Mouse (Mus musculus) midbrain, embryonic 14.5 days (tissue): Measurements from ENCODE around the gene Pcare. TPM values are rescaled to one million over a fixed set of nuclear protein-coding genes. Genes with fewer than 3 reads are reported as not detected.

Source experiments
- ATAC-seq: fragments of 200-750 bp; cut with Nextera tagmentation; 2 replicates; pipeline ENCODE4 v1.8.0; 2017; ENCODE audit warnings: moderate number of reproducible peaks, moderate library complexity; ENCODE audit not compliant: low FRiP score, low TSS enrichment
- DNase-seq: peaks from one replicate; pipeline ENCODE4 v3.0.0-alpha.2; 2015
- H3K27ac ChIP-seq: fragments of 300-500 bp; sonication (generic); replicated peaks from 2 replicates; pipeline ENCODE4 v1.5.1; 2014; ENCODE audit warnings: mild to moderate bottlenecking, low read depth, low read length, moderate library complexity
- H3K27me3 ChIP-seq: fragments of 300-500 bp; sonication (generic); 2 replicates; pipeline ENCODE4 v1.6.1; 2014; ENCODE audit warnings: low read length, control low read depth, mixed read lengths; ENCODE audit not compliant: control insufficient read depth, insufficient read depth
- H3K36me3 ChIP-seq: fragments of 300-500 bp; sonication (generic); 2 replicates; pipeline ENCODE4 v1.6.1; 2014; ENCODE audit warnings: low read length, control low read depth; ENCODE audit not compliant: control insufficient read depth, insufficient read depth
- H3K4me1 ChIP-seq: fragments of 300-500 bp; sonication (generic); 2 replicates; pipeline ENCODE4 v1.6.1; 2014; ENCODE audit warnings: mild to moderate bottlenecking, antibody characterized with exemption, low read length, control low read depth; ENCODE audit not compliant: control insufficient read depth, insufficient read depth
- H3K4me2 ChIP-seq: fragments of 300-500 bp; sonication (generic); 2 replicates; pipeline ENCODE4 v1.6.1; 2014; ENCODE audit warnings: mild to moderate bottlenecking, low read length, moderate library complexity
- H3K4me3 ChIP-seq: fragments of 300-500 bp; sonication (generic); replicated peaks from 2 replicates; pipeline ENCODE4 v1.5.1; 2014; ENCODE audit warnings: low read depth, low read length
- H3K9ac ChIP-seq: fragments of 300-500 bp; sonication (generic); replicated peaks from 2 replicates; pipeline ENCODE4 v1.6.1; 2014; ENCODE audit warnings: mild to moderate bottlenecking, low read length, moderate library complexity
- H3K9me3 ChIP-seq: fragments of 300-500 bp; sonication (generic); 2 replicates; pipeline ENCODE4 v1.6.1; 2016; ENCODE audit warnings: low read length, control low read depth, mixed read lengths; ENCODE audit not compliant: control insufficient read depth
- WGBS: fragments of 180-500 bp; shearing (Covaris S2); extraction: QIAGEN DNeasy Blood & Tissue Kit; methylation state at CpG from one replicate; pipeline ENCODE4 v1.1.7; 2014; 5-methylcytosine and 5-hydroxymethylcytosine counted together
- polyA plus RNA-seq: library from polyadenylated mRNA; unstranded; fragments of >200 nt; fragmentation: Nextera tagmentation; extraction: Ambion mirVana; gene quantifications from 2 replicates; pipeline ENCODE4 v1.2.1, GENCODE M21; 2014

Gene Pcare
- not detected in 2 replicates for polyA plus RNA-seq

DNA sequence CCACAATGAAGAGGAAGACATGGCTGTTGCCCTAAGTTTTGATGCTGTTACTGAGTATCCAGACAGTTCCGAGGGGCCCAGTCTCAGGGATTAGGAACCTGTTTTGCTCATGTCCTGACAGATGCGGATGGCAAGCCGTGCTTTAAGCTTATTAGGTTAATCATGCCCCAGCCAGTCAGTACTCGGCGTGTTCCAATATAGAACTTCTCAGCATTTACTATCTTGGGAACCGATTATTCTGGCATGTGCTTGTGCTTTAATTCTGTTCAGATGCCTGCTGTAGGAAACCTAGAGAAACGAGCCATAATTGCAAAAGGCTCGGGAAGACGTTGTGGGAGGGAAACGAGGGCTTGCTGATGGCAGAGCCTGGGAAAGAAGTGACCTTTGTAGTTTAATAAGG lies at the start of gene Pcare:
Gene Pcare, minus strand, starts transcription at position 64 of the 400 bp plus-strand sequence.
- Histone ChIP-seq H3K9me3 (no peaks in the 10 kb centered on the region), H3K4me3 (no peak within 1 kb of the TSS), H3K9ac (no peak within 1 kb of the TSS), H3K4me1 (no peaks in the 10 kb centered on the region), H3K27ac (no peak within 1 kb of the TSS), H3K36me3 (no peaks in the 10 kb centered on the region), H3K27me3 (no peaks in the 10 kb centered on the region), H3K4me2 (no peak within 1 kb of the TSS)
- ATAC-seq (no peak), DNase-seq (no peak)
- 66% methylated on average over 10 of the region's 10 CpGs for WGBS

DNA sequence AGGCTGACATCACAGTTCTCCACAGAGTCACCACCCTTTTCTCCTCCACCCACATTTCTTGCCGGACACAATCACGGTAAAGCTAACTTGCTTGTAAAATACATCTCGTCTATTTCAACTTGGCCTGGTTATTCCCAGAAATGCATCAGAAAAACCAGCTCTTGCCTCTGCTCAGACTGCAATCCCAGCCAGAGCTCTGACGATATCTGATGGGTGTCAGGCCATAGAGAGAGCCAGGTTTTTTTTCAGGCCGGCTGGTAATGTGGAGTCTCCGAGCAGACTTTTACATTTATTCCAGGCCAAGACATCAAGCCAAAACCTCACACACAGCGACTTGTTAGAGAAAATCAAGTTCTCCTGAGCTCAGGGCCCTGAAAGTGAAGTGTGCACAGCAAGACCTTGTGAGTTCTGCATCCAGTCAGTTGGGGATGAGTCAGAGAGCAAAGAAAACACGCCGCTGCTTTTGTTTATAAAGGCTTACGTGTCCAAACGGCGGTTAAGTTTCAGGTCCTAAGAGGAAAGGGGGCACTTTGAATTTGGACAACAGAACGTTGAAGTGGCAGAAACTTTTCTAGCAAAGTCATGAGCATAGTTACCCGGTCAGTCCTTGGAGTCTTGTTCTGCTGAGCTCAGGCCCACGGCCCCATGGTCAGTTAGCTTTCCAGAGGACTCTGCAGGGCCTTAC lies 43.0 kb upstream of the Pcare start:
- Histone ChIP-seq H3K4me2 (no peak overlapping the region), H3K27me3 (no peaks in the 10 kb centered on the region), H3K9ac (no peak overlapping the region), H3K4me1 (no peaks in the 10 kb centered on the region), H3K36me3 (peaks cover 22% of the 10 kb centered on the region), H3K4me3 (no peak overlapping the region), H3K27ac (no peak overlapping the region), H3K9me3 (no peaks in the 10 kb centered on the region)
- no peak for DNase-seq
- 92% methylated on average over 15 of the region's 15 CpGs for WGBS
- no peak for ATAC-seq

DNA sequence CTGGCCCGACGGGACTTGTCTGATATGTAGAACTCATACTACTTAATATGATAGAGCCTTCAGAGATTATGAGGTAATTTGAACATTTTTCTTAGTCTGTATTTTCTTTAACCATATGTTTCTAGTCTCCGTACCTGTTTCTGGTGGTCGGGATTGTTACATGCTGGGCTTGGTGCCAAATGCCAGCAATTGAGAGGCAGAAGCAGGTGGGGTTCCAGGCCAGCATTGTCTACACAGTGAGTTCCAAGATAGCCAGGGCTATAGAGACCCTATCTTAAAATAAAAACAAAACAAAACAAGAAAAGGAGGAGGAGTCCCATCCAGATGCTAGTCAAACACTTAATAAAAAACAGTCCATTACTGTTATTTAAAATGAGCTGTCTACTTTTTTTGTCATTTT lies 38.9 kb upstream of the Pcare start:
- ATAC-seq (no peak), DNase-seq (no peak)
- whole genome bisulfite sequencing, result 91% methylated on average over 4 of the region's 4 CpGs
- Histone ChIP-seq H3K27ac (no peak overlapping the region), H3K36me3 (peaks cover 21% of the 10 kb centered on the region), H3K4me1 (no peaks in the 10 kb centered on the region), H3K9ac (no peak overlapping the region), H3K27me3 (no peaks in the 10 kb centered on the region), H3K4me3 (no peak overlapping the region), H3K9me3 (no peaks in the 10 kb centered on the region), H3K4me2 (no peak overlapping the region)

DNA sequence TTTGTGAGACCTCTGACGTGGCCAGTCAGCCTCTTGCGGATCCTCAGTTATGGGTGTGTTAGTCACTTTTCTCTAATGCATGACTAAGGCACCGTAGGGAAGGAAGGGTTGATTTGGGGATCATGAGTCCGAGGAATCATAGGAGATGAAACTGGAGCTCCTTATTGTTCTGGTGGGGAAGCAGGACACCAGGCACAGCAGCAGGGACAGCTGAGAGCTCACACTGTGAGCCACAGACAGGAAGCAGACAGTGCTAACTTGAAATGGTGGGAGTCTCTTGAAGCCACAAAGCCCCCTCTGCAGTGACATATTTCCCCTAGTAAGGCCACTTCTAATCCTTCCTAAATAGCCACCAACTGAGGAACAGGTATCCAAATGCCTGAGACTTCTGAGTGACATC lies 38.4 kb upstream of the Pcare start:
- 92% methylated on average over 4 of the region's 4 CpGs for WGBS
- no peak overlapping the region for H3K4me3 ChIP-seq

DNA sequence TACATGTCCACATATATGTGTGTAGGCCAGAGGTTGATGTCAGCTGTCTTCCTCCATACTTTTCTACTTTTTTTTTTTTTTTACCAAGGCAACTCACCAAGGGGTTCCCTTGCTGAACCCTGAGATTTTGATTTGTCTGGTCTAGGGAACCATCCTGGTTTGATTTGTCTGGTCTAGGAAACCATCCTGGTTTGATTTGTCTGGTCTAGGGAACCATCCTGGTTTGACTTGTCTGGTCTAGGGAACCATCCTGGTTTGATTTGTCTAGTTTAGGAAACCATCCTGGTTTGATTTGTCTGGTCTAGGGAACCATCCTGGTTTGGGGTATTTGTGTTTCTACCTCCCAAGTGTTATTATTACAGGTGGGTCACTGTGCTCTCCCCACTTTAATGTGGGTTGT lies 33.8 kb upstream of the Pcare start:
- Histone ChIP-seq H3K27ac (no peak overlapping the region), H3K4me2 (no peak overlapping the region), H3K36me3 (peaks cover 8% of the 10 kb centered on the region; the same call in 1 of the 2 replicates), H3K4me3 (no peak overlapping the region), H3K4me1 (peaks cover 20% of the 10 kb centered on the region), H3K9me3 (no peaks in the 10 kb centered on the region), H3K9ac (no peak overlapping the region), H3K27me3 (no peaks in the 10 kb centered on the region)
- DNase-seq, result no peak
- no peak for ATAC-seq

More for the DNA sequence above, 38.4 kb upstream of the Pcare start:
- H3K4me1 ChIP-seq, result no peaks in the 10 kb centered on the region
- H3K9ac ChIP-seq, result no peak overlapping the region
- H3K27ac ChIP-seq, result no peak overlapping the region
- no peaks in the 10 kb centered on the region for H3K9me3 ChIP-seq
- H3K36me3 ChIP-seq, result peaks cover 21% of the 10 kb centered on the region
- DNase-seq, result no peak
- ATAC-seq, result no peak
- H3K4me2 ChIP-seq, result no peak overlapping the region
- no peaks in the 10 kb centered on the region for H3K27me3 ChIP-seq

DNA sequence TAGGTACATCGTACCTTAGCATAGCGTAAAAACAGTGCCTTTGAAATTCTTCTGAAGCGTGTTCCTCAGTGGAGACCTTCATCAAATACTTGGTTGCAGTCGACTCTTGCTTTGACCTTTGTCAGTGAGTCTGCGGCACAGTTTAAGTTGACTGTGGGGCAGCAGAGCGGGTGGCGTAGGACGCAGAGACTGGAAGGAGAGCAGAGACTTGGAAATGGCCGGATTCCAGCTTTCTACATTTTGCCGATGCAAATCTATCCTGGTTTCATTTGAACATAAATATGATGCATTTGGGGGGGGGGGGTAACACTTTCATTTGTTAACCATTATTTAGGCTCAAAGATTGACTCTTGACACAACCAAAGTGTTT lies 30.7 kb upstream of the Pcare start:
- H3K27me3 ChIP-seq, result no peaks in the 10 kb centered on the region
- H3K9ac ChIP-seq, result peak overlapping the region; percentile 84
- 0 out of 2 replicates have a peak, but pooled peaks cover 5% of the 10 kb centered on the region for H3K9me3 ChIP-seq
- 3% methylated on average over 10 of the region's 10 CpGs for WGBS
- ATAC-seq (no peak), DNase-seq (no peak)
- no peaks in the 10 kb centered on the region for H3K36me3 ChIP-seq
- H3K27ac ChIP-seq, result peak overlapping the region; percentile 75; the same call in 1 of the 2 replicates
- peak overlapping the region; percentile 86 for H3K4me2 ChIP-seq
- peaks cover 20% of the 10 kb centered on the region for H3K4me1 ChIP-seq
- H3K4me3 ChIP-seq, result peak overlapping the region; percentile 77

DNA sequence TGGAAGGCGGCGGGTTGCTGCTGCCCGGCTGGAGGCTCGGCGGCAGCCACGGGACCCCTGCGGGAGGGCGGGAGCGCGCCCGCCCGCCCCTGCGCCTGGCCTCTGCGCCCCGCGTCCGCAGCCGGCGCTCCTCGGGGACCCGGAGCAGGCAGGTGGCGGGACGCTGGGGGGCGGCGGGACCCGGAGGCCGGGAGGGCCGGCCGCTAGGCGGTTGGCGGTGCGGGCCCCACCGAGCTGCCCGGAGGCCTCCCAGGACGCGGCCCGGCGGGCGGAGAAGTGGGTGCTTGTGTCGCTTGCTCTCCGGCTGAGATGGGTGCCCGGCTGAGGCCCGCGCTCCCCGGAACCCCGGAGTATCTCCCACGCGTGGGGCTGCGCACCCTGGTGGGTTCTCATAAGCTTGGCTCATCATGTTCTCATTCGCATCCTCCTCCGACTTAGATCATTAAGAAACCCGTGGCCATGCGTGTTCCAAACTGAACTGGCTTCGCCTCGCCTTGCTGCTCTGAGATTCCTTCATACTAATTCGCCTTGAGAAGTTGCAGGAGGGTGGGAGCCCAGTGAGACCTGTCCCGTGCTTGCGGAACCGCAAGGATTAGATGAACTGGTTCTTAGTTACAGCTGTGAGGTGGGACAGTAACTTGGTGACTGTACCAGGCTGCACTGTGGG lies 30.1 kb upstream of the Pcare start:
- H3K4me2 ChIP-seq, result peak overlapping the region; percentile 86

DNA sequence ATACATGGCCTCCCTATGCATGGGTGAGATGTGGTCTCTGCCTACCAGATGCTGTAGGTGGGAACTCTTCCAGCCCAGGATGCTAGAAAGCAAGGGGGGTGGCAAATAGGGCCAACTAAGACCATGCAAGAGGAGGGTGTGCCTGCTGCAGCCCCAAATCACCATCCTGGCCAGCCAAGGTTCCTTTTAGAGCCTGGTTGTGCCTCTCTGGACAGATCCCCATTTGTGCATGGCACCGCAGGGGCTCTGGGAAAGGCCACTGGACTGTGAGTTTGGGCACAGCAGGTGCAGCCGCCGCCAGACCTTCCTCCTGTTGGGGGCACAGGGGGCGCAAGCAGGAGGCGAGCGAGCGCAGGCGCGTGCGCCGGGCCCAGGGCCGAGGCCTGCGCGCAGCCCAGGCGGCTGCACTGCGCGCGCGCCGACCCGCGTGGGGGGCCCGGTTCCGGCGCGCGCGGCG lies 29.6 kb upstream of the Pcare start:
- Histone ChIP-seq H3K27me3 (no peaks in the 10 kb centered on the region), H3K4me2 (peak overlapping the region; percentile 86), H3K36me3 (no peaks in the 10 kb centered on the region), H3K4me3 (peak overlapping the region; percentile 77), H3K27ac (peak overlapping the region; percentile 75), H3K9ac (peak overlapping the region; percentile 84), H3K4me1 (peaks cover 20% of the 10 kb centered on the region), H3K9me3 (0 out of 2 replicates have a peak, but pooled peaks cover 5% of the 10 kb centered on the region)
- peak; percentile 86 for DNase-seq
- 0% methylated on average over 29 of the region's 29 CpGs for WGBS
- ATAC-seq, result peak; percentile 91

More for the DNA sequence above, 30.1 kb upstream of the Pcare start:
- Histone ChIP-seq H3K9me3 (0 out of 2 replicates have a peak, but pooled peaks cover 5% of the 10 kb centered on the region), H3K9ac (peak overlapping the region; percentile 84), H3K36me3 (no peaks in the 10 kb centered on the region), H3K4me1 (peaks cover 20% of the 10 kb centered on the region), H3K27me3 (no peaks in the 10 kb centered on the region), H3K4me3 (peak overlapping the region; percentile 77), H3K27ac (peak overlapping the region; percentile 75)
- under 1% methylated on average over 59 of the region's 59 CpGs for WGBS
- ATAC-seq (peak; percentile 25; the same call in 1 of the 2 replicates), DNase-seq (peak; percentile 69)
